Mouse (Mus musculus) heart, postnatal 0 days (tissue): ENCODE results near the gene Olfr65.

Experiments
- CTCF ChIP-seq: IDR thresholded peaks from 2 replicates; pipeline ENCODE4 v1.5.1; 2016; ENCODE audit warnings: antibody characterized with exemption, control low read depth, low read depth
- EP300 ChIP-seq: IDR thresholded peaks from 2 replicates; pipeline ENCODE4 v1.6.1; 2016; ENCODE audit warnings: antibody characterized with exemption, low read depth

- TF ChIP-seq CTCF (peak; percentile 89), EP300 (no peak)
Measured at GRCm38 (mm10) chr7:103942730-103943129, 39.4 kb downstream of the Olfr65 start.
